Mouse (Mus musculus): ENCODE measurements around the gene Olfr1323.

The Olfr1323 gene

DNA sequence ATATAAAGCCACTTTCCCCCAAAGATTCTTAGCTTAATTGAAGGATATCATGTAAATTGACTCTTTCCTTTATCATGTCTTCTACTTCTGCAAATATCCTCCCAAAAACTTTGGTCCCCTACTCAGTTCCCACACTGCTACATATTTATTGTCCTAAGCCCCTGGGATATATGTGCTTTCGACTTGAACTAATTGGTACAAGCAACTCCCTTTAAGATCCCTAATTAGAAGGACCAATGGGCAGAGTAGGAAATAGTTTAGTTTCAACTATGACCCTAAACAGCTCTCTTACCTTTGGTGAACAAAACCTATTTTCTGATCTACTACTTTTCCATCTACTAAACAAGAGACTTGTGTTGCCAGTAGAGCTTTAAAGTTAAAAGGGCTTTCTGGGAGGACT lies at the start of gene Olfr1323:
Gene Olfr1323 (minus strand): TSS at position 101 of the 400 bp plus-strand sequence.
- no peak for DNase-seq

DNA sequence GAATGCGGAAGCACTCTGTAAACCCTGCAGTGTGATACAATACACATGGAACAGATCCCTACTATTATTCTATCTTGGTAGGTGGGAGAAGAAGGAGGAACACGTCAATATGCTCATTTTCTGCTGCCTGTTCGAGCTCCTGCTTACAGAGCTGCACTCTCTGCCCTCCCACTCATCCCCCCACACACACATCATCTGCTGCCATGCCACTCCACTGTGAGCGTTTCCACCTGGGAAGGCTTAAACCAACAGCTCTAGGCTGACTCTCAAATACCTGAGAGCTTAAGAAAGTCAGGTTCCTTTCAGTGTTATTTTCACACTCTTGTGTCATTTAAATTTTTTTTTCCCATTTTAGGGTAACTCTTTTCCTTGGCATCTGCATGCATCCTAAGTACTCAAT lies 6.9 kb downstream of the Olfr1323 start:
- DNase-seq: no peak
